Mouse (Mus musculus) heart, adult 2 months (tissue): ENCODE results near the gene Uqcr10.

Experiments
- CTCF ChIP-seq: fragments of 200-600 bp; IDR thresholded peaks from 2 replicates; pipeline ENCODE4 v1.8.1; 2022; ENCODE audit warnings: antibody characterized with exemption, mild to moderate bottlenecking, moderate library complexity
- EP300 ChIP-seq: fragments of 200-500 bp; IDR thresholded peaks from 2 replicates; pipeline ENCODE4 v1.6.1; 2011; ENCODE audit warnings: low read depth, low read length, control low read depth; ENCODE audit not compliant: insufficient read depth
- POLR2A ChIP-seq: fragments of 200-500 bp; IDR thresholded peaks from 2 replicates; pipeline ENCODE4 v1.6.1; 2011; ENCODE audit warnings: mild to moderate bottlenecking, low read depth, low read length, control low read depth; ENCODE audit not compliant: insufficient read depth

- no peak for TF ChIP-seq CTCF
- no peak for TF ChIP-seq POLR2A
- TF ChIP-seq EP300: no peak
Measured at GRCm38 (mm10) chr11:4721728-4722127, 17.6 kb upstream of the Uqcr10 start.
